Mouse (Mus musculus) lung, adult 2 months (tissue): ENCODE data around the gene Ppp2r5c. TPM values are rescaled to one million over a fixed set of nuclear protein-coding genes. Genes with fewer than 3 reads are reported as not detected.

ENCODE experiments used
- DNase-seq: peaks from one replicate; pipeline ENCODE4 v3.0.0; 2022
- H3K4me1 ChIP-seq: fragments of 200-500 bp; 2 replicates; pipeline ENCODE4 v1.6.1; 2011; ENCODE audit warnings: low read length; ENCODE audit not compliant: control insufficient read depth, insufficient read depth
- H3K4me3 ChIP-seq: fragments of 200-500 bp; replicated peaks from 2 replicates; pipeline ENCODE3; 2011; ENCODE audit warnings: low read depth, mild to moderate bottlenecking, control low read depth, low read length; ENCODE audit errors: extremely low read depth
- CTCF ChIP-seq: fragments of 200-500 bp; IDR thresholded peaks from 2 replicates; pipeline ENCODE4 v1.5.1; 2011; ENCODE audit warnings: mild to moderate bottlenecking, low read length, control low read depth; ENCODE audit not compliant: insufficient read depth
- POLR2A ChIP-seq: fragments of 200-500 bp; IDR thresholded peaks from 2 replicates; pipeline ENCODE4 v1.6.1; 2011; ENCODE audit warnings: low read depth, mild to moderate bottlenecking, control low read depth, low read length, borderline replicate concordance; ENCODE audit errors: extremely low read depth
- WGBS: fragments of 180-500 bp; shearing (Covaris S2); methylation state at CpG from one replicate; pipeline ENCODE4 v1.1.7; 2018; 5-methylcytosine and 5-hydroxymethylcytosine counted together
- polyA plus RNA-seq: library from polyadenylated mRNA; depleted of rRNA; stranded (reverse); fragments of >200 nt; gene quantifications from 2 replicates; pipeline ENCODE4 v1.2.3, GENCODE M21; 2012; rRNA removed

The Ppp2r5c gene
- polyA plus RNA-seq, 1 experiment: 45.1 TPM

DNA sequence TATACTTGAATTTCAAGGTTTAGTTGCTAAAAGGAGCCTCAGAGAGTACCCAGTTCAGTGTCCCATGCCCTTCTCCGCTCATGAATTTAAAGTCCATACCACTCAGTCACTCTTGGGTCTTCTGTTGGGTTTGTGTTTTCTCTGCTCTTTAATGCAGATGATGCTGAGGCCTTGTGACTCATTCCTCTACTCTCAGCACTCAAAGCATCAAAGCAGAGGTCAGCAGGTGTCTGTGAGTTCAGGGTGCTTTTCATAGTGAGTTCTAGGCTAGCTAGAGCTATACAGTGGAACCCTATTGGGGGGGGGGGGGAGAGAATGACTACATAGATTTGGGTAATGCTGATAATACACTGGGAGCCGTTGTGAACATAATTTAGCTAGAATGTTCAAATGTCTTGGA, 163.8 kb downstream of the Ppp2r5c start:
- H3K4me1 ChIP-seq: peaks cover 7% of the 10 kb centered on the region
- no peak overlapping the region for H3K4me3 ChIP-seq
- TF ChIP-seq CTCF: no peak
- TF ChIP-seq POLR2A: no peak
- no peak for DNase-seq
- WGBS: 88% methylated on average over 2 of the region's 2 CpGs

- WGBS: 92% methylated on average over 11 of the region's 11 CpGs
Measured at GRCm38 (mm10) chr12:110630056-110630455, 183.1 kb downstream of the Ppp2r5c start.

More at GRCm38 (mm10) chr12:110630056-110630455, 183.1 kb downstream of the Ppp2r5c start:
- TF ChIP-seq CTCF (no peak), POLR2A (no peak)
- H3K4me3 ChIP-seq: no peak overlapping the region
- H3K4me1 ChIP-seq: no peaks in the 10 kb centered on the region
- no peak for DNase-seq

Other genes with a start within 250 kb of the Ppp2r5c start
- 0.22 and 0.25 TPM in 2 replicates for gene Dio3, start 168.1 kb upstream of the Ppp2r5c start, polyA plus RNA-seq
- 282 and 294 TPM in 2 replicates for gene Dync1h1, start 154.3 kb downstream of the Ppp2r5c start, polyA plus RNA-seq
- gene 1700001K19Rik, start 235.5 kb downstream of the Ppp2r5c start, polyA plus RNA-seq: not detected in 2 replicates